Mouse (Mus musculus) megakaryocyte, embryonic 14.5 days (primary cell): ENCODE measurements at regions not wholly inside any gene's neighbourhood (a gene's known extent, or its start where the extent isn't known, plus 50 kb on each side); places are given as distances from the start of the nearest gene placed in this dataset.
A peak's percentile ranks its signal among the peaks of the same experiment; 100 is the strongest.

Experiments used
- H3K27me3 ChIP-seq: replicated peaks from 2 replicates; pipeline ENCODE3; 2012; ENCODE audit warnings: inconsistent platforms
- H3K36me3 ChIP-seq: replicated peaks from 2 replicates; pipeline ENCODE3; 2012; ENCODE audit warnings: low read length, inconsistent platforms, mixed read lengths
- H3K4me1 ChIP-seq: 2 replicates; pipeline ENCODE4 v1.6.1; 2012; ENCODE audit warnings: inconsistent platforms
- H3K4me3 ChIP-seq: replicated peaks from 2 replicates; pipeline ENCODE3; 2012; ENCODE audit warnings: moderate library complexity, mild to moderate bottlenecking, inconsistent platforms
- H3K9me3 ChIP-seq: 2 replicates; pipeline ENCODE4 v1.6.1; 2012; ENCODE audit warnings: inconsistent platforms
- FLI1 ChIP-seq: IDR thresholded peaks from 2 replicates; pipeline ENCODE4 v1.6.1; 2012; ENCODE audit warnings: low read length, inconsistent platforms, mixed read lengths
- GATA1 ChIP-seq: IDR thresholded peaks from 3 replicates; pipeline ENCODE4 v1.6.1; 2012; ENCODE audit warnings: mixed read lengths, low read length, inconsistent platforms, borderline replicate concordance

- H3K4me1 ChIP-seq: peaks cover 45% of the 10 kb centered on the region
- H3K27me3 ChIP-seq: peaks cover 82% of the 10 kb centered on the region
- no peaks in the 10 kb centered on the region for H3K36me3 ChIP-seq
- no peak for TF ChIP-seq GATA1
- TF ChIP-seq FLI1: no peak
- H3K9me3 ChIP-seq: no peaks in the 10 kb centered on the region
- H3K4me3 ChIP-seq: peak overlapping the region; percentile 93
These were observed 233.4 kb downstream of the Mef2c start for GRCm38 (mm10) chr13:83737031-83737825.

DNA sequence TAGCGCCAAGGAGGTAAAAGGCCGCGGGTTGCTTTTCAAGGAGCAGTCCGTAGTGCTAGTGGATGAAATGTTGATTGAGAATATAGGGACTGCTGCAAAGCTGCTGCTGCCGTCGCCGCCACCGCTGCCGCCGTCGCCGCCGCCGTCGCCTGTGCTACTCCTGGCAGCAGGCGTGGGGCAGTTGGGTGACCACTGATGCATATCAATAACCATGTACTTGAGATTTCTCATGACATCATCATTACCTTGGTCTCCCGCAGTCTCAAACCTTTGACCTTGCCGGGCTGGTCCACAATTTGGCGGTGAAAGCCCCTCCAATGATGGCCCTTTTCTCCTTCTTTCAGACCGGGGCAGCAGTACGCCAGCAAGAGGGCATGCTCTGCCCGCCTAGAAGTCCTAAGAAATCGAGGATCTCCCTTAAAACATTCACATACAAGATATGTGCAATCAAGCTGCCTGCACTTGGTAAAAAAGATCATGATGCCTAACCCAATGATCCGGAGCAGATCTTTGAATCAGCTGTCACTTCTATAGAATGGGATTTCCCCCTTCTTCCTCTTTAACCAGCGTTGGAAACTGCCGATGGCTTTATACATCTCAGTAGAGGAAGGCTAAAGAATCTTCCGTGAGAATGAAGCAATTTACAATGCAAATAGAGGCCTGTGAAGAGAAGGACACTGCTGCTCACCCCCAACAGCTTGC is 234.1 kb downstream of the Mef2c start:
- H3K36me3 ChIP-seq: no peaks in the 10 kb centered on the region
- peak overlapping the region; percentile 93 for H3K4me3 ChIP-seq
- H3K9me3 ChIP-seq: no peaks in the 10 kb centered on the region
- H3K27me3 ChIP-seq: peaks cover 75% of the 10 kb centered on the region
- H3K4me1 ChIP-seq: peaks cover 38% of the 10 kb centered on the region
- TF ChIP-seq GATA1 (no peak), FLI1 (no peak)

DNA sequence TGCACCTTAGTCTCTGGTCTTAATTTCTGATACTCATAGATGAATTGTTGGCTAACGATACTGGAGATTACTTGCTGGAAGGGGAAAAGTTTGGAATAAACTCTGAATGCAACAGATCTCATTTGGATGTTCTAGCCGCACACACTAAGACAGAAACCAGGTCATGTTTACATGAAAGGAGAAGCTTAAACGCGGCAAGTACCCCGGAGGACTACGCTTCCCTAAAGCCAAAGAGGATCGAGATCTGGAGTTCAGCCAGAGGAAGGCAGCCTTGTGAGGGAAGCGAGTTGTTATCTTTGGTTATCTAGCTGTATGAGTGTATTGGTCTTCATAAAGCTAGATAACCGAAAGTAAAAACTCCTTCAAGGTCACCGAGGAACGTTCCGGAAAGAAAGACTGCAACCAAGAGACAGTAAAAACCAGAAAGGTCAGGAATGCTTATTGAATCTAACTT is 234.7 kb downstream of the Mef2c start:
- Histone ChIP-seq H3K27me3 (peaks cover 69% of the 10 kb centered on the region), H3K4me3 (peak overlapping the region; percentile 93), H3K4me1 (peaks cover 32% of the 10 kb centered on the region), H3K9me3 (no peaks in the 10 kb centered on the region), H3K36me3 (no peaks in the 10 kb centered on the region)
- TF ChIP-seq FLI1 (no peak), GATA1 (no peak)

- no peak for TF ChIP-seq GATA1
- no peak for TF ChIP-seq FLI1
- Histone ChIP-seq H3K27me3 (peaks cover 65% of the 10 kb centered on the region), H3K36me3 (no peaks in the 10 kb centered on the region), H3K4me1 (peaks cover 28% of the 10 kb centered on the region), H3K4me3 (peak overlapping the region; percentile 93), H3K9me3 (no peaks in the 10 kb centered on the region)
These were observed 235.3 kb downstream of the Mef2c start for GRCm38 (mm10) chr13:83739131-83739530.

- Histone ChIP-seq H3K4me1 (peaks cover 28% of the 10 kb centered on the region), H3K4me3 (peak overlapping the region; percentile 93), H3K27me3 (peaks cover 67% of the 10 kb centered on the region), H3K36me3 (no peaks in the 10 kb centered on the region), H3K9me3 (no peaks in the 10 kb centered on the region)
- TF ChIP-seq GATA1: no peak
- no peak for TF ChIP-seq FLI1
These were observed 235.8 kb downstream of the Mef2c start for GRCm38 (mm10) chr13:83739541-83740061.

- H3K36me3 ChIP-seq: no peaks in the 10 kb centered on the region
- H3K4me1 ChIP-seq: peaks cover 32% of the 10 kb centered on the region
- peaks cover 67% of the 10 kb centered on the region for H3K27me3 ChIP-seq
- no peak overlapping the region for H3K4me3 ChIP-seq
- no peak for TF ChIP-seq GATA1
- TF ChIP-seq FLI1: no peak
- H3K9me3 ChIP-seq: no peaks in the 10 kb centered on the region
These were observed 236.3 kb downstream of the Mef2c start for GRCm38 (mm10) chr13:83740101-83740500.

DNA sequence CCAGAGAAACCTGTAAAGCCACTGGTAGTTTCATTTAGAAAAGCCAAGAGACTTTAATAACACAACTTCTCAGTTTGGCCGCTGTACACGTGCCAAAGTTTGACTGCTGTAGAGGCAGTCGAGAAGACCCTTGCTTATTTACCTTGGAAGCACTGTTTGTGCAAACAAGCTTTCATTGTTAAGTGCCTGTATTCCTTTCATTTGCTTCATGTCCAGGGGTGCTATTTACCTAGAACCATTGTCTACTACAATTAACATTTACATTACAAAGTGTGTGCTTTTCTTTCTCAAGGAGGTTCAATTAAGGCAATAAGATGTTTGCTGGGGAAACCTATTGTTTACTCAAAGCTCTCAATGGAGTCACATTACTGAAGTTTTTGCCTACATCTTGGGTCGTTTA is 236.9 kb downstream of the Mef2c start:
- TF ChIP-seq FLI1 (no peak), GATA1 (no peak)
- Histone ChIP-seq H3K27me3 (peaks cover 67% of the 10 kb centered on the region), H3K4me3 (no peak overlapping the region), H3K36me3 (no peaks in the 10 kb centered on the region), H3K4me1 (peaks cover 35% of the 10 kb centered on the region), H3K9me3 (no peaks in the 10 kb centered on the region)

GRCm38 (mm10) chr13:83741591-83742021 is 237.8 kb downstream of the Mef2c start:
- Histone ChIP-seq H3K36me3 (no peaks in the 10 kb centered on the region), H3K27me3 (peaks cover 64% of the 10 kb centered on the region), H3K4me3 (no peak overlapping the region), H3K4me1 (peaks cover 35% of the 10 kb centered on the region), H3K9me3 (no peaks in the 10 kb centered on the region)
- no peak for TF ChIP-seq FLI1
- no peak for TF ChIP-seq GATA1

- H3K36me3 ChIP-seq: no peaks in the 10 kb centered on the region
- H3K4me3 ChIP-seq: no peak overlapping the region
- H3K4me1 ChIP-seq: peaks cover 34% of the 10 kb centered on the region
- H3K9me3 ChIP-seq: no peaks in the 10 kb centered on the region
- peaks cover 61% of the 10 kb centered on the region for H3K27me3 ChIP-seq
- TF ChIP-seq FLI1 (no peak), GATA1 (no peak)
These were observed 238.3 kb downstream of the Mef2c start for GRCm38 (mm10) chr13:83742102-83742501.

DNA sequence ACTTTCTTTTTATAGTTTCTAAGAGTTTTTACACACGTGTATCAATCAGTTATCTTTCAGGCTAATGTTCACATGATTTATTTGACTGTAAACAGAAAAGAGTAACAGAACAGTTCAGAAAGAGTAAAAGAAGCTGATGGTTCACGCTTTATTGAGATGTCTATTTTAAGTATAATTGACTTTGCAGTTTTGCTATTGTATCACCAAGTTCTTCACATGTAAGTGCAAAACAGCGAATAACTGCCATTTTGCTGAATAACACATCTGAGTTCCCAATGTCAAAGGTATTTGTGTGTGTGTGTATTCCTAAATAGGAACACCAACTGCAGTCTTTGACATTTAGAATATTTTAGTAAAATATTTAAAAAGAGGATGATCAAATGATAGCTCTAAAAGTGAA is 238.7 kb downstream of the Mef2c start:
- Histone ChIP-seq H3K4me1 (peaks cover 29% of the 10 kb centered on the region), H3K4me3 (no peak overlapping the region), H3K9me3 (no peaks in the 10 kb centered on the region), H3K27me3 (peaks cover 56% of the 10 kb centered on the region), H3K36me3 (no peaks in the 10 kb centered on the region)
- TF ChIP-seq GATA1: no peak
- TF ChIP-seq FLI1: no peak
